Mouse (Mus musculus): ENCODE measurements at regions not wholly inside any gene's neighbourhood (a gene's known extent, or its start where the extent isn't known, plus 50 kb on each side); places are given as distances from the start of the nearest gene placed in this dataset.

DNA sequence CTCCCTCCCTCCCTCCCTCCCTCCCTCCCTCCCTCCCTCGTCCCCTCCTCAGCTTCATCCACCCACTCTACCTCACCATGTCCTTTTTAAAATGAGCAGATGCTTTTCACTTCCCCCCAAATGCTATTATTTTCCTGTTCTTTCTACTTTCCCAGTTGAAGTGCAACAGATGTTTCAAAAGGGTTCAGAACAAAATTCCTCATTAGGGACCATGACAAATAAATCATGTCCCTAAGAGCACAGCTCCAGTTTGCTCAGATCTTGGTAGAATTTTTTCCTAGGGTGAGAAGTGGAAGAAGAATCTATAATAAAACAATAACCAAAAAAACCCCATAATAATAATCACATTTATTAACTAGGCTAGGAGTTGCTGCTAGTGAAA lies 323.5 kb downstream of the Etaa1 start:
- no peak for DNase-seq

GRCm38 (mm10) chr11:17637158-17637557 lies 316.5 kb downstream of the Etaa1 start:
- no peak for DNase-seq

DNA sequence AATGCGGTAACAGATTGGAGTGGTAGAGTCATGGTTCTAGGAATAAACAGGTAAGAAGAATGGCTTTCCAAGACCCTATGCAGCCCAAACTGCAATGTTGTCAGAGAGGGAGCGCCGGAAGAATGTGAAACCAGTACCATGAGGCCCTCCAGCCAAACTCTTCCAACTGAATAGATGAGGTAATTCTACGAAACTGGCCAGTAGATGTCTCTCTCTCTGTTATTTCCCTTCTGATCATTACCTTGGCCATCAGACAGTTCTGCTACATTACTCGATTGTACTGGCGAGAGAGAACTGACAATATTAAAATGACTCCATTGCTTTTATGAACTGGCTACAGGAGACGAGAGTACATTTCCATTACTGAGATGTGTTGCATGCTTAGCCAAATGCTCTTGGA lies 313.8 kb downstream of the Etaa1 start:
- DNase-seq: no peak

GRCm38 (mm10) chr11:17647441-17647840 lies 306.2 kb downstream of the Etaa1 start:
- DNase-seq: no peak

- no peak for DNase-seq
Observed at GRCm38 (mm10) chr11:17651389-17652156, 302.1 kb downstream of the Etaa1 start.

- no peak for DNase-seq
Observed at GRCm38 (mm10) chr11:17655840-17656239, 297.8 kb downstream of the Etaa1 start.

DNA sequence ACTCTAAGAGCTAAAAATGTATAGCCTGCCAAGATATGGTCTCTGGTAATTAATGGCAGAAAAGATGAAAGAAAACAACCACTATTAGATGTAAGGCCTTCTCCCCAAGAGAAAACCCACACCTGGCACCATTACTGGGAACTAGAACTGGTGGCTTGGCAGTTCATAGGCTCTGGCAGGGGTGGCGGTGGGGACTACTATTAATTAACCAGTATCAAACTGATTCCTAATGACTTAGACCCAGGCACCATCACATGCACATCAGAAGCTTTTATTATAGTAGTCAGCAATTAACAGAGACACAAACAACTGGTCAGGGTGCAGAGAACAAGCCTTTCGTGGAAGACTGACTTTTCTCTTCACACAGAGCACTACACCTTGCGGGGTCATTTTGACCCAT lies 296.0 kb downstream of the Etaa1 start:
- no peak for DNase-seq

DNA sequence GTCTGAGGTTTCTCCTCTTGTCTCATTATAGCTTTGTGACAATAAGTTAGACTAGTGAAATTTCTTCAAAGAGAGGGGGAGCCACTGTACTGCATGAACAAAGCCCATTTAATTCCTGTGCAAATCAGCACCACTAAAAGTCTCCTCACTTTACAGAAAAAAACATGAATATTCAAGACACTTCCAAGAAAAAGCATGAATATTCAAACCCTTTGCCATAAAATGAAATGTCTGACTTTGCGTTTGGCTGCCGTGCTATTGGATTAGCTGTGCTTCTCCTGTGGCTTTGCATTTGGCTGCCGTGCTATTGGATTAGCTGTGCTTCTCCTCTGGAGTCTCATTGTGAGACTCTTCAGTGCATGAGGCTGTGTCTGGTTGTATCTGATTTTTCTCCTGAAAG lies 295.4 kb downstream of the Etaa1 start:
- no peak for DNase-seq

DNA sequence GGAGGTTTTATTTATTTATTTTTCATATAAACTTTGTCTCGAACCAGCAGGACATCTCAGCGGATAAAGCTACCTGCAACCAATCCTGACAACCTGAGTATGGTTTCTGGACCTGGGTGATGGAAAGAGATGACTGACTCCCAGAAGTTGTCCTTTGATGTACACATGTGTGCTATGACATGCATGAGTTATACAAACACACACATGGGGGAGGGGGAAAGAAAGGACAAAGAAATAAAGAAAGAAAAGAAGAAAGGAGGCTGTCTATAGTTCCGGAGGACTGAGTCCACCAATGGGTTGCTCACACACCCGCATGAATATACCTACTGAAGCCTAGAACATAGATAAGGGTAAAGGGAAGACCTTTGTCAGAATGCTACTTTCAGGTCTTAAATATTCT lies 295.0 kb downstream of the Etaa1 start:
- no peak for DNase-seq

DNA sequence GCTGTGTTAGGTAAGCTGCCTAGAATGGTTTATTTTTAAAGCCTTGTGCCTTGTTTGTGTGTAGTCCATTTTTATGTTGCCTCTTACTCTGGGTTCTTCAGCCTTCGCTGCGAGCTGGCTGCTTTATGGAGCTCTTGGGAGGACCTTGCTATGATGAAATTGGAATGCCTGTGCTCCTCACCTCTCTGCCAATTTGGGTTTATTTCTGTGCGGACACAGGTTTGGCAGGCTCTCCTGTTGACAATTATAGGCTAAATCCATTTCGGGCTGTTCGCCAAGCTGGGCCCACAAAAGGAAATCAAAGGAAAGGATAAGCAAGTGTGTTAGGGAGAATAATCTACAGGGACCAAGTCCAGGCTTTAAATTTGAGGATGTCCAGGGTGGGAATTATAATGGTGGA lies 289.8 kb downstream of the Etaa1 start:
- DNase-seq: no peak

DNA sequence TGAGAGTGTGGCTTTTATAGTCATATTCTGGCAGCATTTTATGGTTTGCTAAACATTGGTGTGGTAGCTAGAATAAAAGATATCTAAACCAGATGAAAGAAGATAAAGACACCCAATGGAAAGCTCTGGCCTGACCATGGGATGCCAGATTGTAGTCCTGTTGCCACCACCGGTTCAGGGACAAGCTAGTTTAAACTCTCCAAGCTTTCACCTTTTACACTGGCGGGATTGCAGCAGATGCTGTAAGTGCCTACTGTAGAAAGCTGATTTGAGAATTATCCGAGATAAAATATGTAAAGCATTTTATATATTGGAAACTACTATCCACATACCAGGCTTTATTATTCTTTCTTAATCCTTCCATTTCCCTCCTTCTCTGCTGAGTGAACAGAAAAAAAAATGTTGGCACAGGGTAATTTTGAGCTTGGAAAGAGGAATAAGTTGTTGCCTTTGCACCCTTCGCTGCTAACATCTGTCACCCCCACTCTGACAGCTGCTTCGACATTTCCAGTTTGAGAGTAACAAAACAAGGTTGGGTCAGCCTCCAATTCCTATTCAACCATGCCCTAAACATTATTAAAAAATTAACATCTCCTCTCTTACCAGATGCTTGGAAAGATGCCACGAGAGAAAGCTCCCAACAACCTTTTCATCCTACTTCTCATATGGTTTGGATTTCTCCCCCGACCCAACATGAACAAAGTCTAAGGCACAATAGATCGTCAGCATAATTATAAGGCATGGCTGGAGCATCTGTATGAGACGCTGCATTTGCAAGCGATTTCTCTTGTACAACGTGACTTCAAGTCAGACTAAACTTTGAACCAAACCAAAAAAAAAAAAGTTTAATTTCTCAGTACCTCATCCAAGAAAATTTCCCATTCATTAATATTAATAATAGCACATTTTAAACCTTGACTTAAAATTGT lies 287.8 kb downstream of the Etaa1 start:
- DNase-seq: no peak

GRCm38 (mm10) chr11:17680998-17681397 lies 272.7 kb downstream of the Etaa1 start:
- no peak for DNase-seq

DNA sequence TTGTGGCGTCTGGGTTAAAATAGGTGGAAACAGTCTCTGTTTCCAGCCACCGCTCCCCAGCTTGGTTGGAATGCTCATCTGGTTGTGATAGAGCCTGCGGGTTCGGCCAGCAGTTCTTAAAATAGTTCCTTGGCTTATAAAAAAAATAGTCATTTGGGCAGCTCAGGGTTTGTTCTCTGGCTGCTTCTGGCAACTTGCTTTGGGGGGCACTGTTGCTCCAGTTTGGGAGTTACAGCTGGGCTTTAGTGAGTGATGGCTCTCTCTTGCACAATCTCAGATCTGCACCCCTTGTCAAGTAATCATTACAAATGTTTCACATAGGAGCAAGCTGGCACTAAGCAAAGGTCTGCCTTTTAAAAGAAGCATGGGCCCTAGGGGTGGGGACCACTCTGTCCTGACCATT lies 268.0 kb downstream of the Etaa1 start:
- DNase-seq: peak; percentile 23

GRCm38 (mm10) chr11:17686806-17687205 lies 266.9 kb downstream of the Etaa1 start:
- DNase-seq: no peak

DNA sequence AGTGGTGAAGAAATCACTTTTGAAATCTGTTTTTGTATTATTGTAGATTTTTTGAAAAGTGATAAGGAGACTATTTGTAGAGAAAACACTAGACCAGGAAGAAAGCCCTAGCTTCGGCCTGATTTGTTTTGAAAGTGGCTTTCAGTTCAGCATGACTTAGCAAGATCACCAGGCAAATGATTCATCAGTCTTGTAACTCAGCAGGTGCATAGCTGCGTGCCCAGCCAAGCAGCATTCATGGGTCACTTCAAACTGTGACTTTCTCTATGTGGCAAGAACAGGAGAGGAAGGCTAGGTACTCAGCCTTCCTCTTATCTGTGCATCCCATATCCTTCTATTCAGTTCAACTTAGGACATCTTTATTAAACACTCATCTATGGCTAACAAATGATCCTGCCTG lies 259.5 kb downstream of the Etaa1 start:
- DNase-seq: no peak

- no peak for DNase-seq
Observed at GRCm38 (mm10) chr11:17708769-17709168, 244.9 kb downstream of the Etaa1 start.

- no peak for DNase-seq
Observed at GRCm38 (mm10) chr11:17722051-17722450, 231.6 kb downstream of the Etaa1 start.

DNA sequence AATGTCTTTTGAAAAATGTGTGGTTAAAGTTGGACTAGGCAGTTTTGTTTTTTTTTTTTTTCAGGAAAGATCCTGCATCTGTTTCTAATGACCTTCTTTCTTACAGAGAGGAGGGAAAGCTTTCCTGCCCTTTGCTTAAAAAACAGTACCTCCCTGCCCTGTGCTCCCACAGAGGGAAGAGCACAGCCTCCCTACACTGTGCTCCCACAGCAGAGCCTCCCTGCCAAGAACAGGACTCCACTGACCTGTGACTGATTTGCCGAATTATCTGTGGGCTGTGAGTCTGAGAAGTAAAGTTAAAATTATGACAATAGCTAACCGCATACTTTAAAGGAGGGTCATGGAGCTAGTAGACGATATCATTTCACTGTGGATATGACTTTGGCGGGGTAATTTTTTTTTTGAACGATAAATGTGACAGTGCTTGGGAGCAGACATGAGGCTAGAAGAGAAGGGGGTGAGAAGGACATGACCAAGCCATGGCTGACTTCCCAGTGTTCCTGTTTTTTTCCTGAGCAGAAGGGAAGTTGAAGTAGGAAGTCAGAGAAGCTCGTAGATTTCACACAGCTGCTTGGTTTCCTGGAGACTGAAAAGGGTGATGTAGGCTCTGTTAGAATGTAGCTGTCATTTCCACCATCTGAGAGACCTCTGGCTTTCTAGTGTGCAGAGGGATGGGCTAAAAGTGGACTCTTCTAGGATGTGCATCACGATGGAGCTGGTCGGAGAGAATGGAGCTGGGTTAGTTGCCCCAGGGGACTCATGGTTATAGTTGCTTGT lies 226.2 kb downstream of the Etaa1 start:
- no peak for DNase-seq

DNA sequence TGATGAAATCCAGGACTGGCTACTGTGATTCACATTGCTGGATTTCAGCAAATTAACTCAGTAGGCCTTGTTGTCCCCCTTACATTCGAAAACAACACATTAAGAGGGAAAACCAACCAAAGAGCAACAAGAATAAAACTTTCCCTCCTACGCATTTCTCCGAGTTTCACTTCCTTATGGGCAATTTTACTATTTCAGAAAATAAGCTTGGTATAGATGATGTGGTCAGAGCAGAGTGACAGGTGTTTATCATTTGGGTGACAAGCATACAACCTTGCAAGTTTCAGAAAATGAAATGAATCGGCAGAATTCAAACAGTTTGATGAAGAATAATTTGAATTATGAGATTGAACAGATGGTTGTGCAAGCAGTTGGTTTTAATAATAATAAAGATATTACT lies 220.6 kb downstream of the Etaa1 start:
- DNase-seq: no peak

GRCm38 (mm10) chr11:17734519-17734918 lies 219.2 kb downstream of the Etaa1 start:
- DNase-seq: no peak

DNA sequence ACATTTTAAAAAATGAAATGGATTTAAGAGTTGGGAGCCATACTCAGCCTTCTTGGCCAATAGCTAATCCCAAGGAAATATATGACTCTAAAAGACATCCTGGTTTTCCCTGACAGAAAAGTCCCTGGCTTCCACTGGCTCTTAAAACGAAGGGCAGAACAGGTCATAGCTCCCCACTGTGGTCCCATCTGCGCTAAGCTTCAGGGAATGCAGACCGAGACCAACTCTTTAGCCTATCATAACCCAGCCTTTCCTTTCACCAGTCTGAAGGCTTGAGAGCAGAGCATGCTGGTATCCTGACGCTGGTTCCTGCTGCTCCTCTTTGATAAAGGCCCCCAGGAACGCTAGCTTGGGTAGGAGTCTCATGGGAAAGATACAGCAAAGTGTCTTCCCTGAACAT lies 214.8 kb downstream of the Etaa1 start:
- no peak for DNase-seq

DNA sequence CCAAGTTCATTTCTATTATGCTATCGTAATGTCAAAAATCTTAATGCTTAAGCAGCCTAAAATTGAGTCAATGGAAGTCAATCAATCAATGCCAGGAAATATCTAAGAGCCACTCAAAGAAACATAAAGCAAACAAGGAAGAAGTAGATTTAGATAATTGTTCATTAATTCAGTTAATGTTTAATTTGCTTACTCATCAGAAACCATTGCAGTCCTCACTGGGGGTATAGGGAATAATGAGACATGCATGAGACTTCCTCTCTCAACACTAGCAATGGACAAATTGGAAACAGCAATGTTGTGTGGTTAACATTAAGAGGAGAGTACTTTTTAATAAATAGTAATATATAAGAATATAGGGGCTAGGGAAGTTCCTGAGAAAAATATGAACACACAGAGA lies 209.9 kb downstream of the Etaa1 start:
- DNase-seq: no peak

GRCm38 (mm10) chr11:17750345-17750744 lies 203.3 kb downstream of the Etaa1 start:
- DNase-seq: no peak
